Mouse (Mus musculus) G1E (cell line): ENCODE data around the gene Gse1.

Experiments used
- CTCF ChIP-seq: IDR thresholded peaks from 2 replicates; pipeline ENCODE4 v1.5.1; 2012; ENCODE audit warnings: low read depth, low read length, inconsistent platforms, mixed read lengths
- GATA1 ChIP-seq: IDR thresholded peaks from 2 replicates; pipeline ENCODE4 v1.6.1; 2012; ENCODE audit warnings: borderline replicate concordance, low read length, inconsistent platforms, mixed read lengths
- GATA2 ChIP-seq: IDR thresholded peaks from 2 replicates; pipeline ENCODE4 v1.6.1; 2012; ENCODE audit warnings: low read depth, low read length, inconsistent platforms, borderline replicate concordance
- POLR2AphosphoS5 ChIP-seq: IDR thresholded peaks from 2 replicates; pipeline ENCODE4 v1.6.1; 2012; ENCODE audit warnings: low read depth, low read length, inconsistent platforms; ENCODE audit not compliant: insufficient replicate concordance
- TAL1 ChIP-seq: conservative IDR thresholded peaks from 2 replicates; pipeline ENCODE4 v1.6.1; 2012; ENCODE audit warnings: low read depth, low read length, inconsistent platforms, mixed read lengths

GRCm38 (mm10) chr8:120201351-120201750 is 26.9 kb upstream of the Gse1 start:
- TF ChIP-seq CTCF: no peak
- TF ChIP-seq TAL1: no peak
- no peak for TF ChIP-seq GATA1
- TF ChIP-seq GATA2: no peak
- no peak for TF ChIP-seq POLR2AphosphoS5
